Mouse (Mus musculus) kidney, adult 2 months (tissue): Measurements from ENCODE around the gene Adra2b.

Experiments
- CTCF ChIP-seq: fragments of 200-500 bp; conservative IDR thresholded peaks from 2 replicates; pipeline ENCODE4 v1.5.1; 2011; ENCODE audit warnings: low read depth, mild to moderate bottlenecking, control low read depth, low read length, moderate library complexity, mixed read lengths; ENCODE audit not compliant: insufficient read depth, insufficient read length
- POLR2A ChIP-seq: fragments of 200-500 bp; IDR thresholded peaks from one replicate; pipeline ENCODE4 v1.6.1; 2011; ENCODE audit warnings: low read depth, low read length, control low read depth

DNA sequence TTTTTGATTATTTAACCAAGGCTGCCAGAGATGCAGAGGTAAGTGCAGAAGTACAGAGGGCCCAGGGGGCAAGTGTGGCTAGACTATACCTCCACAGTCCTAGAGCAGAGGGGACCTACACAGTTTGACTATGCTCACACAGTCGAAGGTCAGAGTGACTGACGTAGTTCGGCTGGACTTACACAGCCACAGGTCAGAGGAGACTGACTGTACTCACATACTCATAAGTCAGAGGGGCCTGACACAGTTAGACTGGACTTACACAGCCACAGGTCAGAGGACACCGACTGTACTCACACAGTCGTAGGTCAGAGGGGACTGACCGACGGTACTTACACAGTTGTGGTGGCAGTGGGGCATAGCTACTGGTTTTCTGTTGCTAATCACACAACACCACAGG is 35.7 kb downstream of the Adra2b start:
- TF ChIP-seq POLR2A, result no peak
- TF ChIP-seq CTCF, result no peak
